In the genomic region with DNA sequence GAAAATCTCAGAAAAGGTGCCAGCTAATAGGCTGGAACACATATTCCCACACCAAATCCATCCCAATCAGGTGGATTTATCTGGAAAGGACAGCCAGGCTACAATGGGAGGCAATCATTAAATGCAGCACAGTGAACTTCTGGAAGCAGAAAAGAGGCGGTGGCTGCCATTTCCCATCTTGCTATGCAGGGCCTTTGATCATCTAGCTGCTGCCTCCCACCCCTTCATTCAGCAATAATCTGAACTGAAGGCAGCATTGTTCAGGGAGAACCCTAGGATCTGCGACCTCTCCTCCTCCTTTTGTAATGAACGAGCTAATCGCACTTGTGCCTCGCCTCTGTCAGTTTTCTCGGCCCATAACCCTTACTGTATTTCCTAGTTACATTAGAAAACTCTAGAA, we compare ENCODE assay signal across 26 mouse cellular contexts.
A peak's percentile ranks its signal among the peaks of the same experiment; 100 is the strongest.
DNase-seq lines count a peak whose midpoint lies in the region; ATAC-seq lines count a peak whose summit lies in the region.
"Had no signal": no experiment of that assay in that cellular context is flagged by ENCODE, and none has a peak within 500 bp of the region (broad histone marks: within the 10 kb centered on the region; RNA-seq: fewer than 3 reads in every experiment).

No protein-coding gene starts in this region.

- DNase-seq in embryo, embryonic 10 days (ENCODE audit: low spot score): peak; percentile 17
- DNase-seq in embryo, embryonic 9.5 days (ENCODE audit: extremely low spot score): no peak
- DNase-seq in midbrain, embryonic 11.5 days (ENCODE audit: low spot score, missing footprints): peak; percentile 71
- DNase-seq in midbrain, embryonic 10.5 days (ENCODE audit: low spot score): no peak
- DNase-seq in heart, postnatal 36 days: no peak
- no peak for DNase-seq in frontal cortex, postnatal 25 days (ENCODE audit: low spot score in 2 of 2)
- DNase-seq in adipocyte (ENCODE audit: low spot score): no peak
- DNase-seq: adrenal gland, postnatal 25 days; cerebellum, adult 18-20 months; cerebellum, postnatal 14 days; gastrocnemius, postnatal 25 days; heart, adult 11 months; kidney, adult 9 months; kidney, postnatal 10 days; liver, embryonic 13.5 days; lung, adult 18-20 months had no signal

- H3K4me1 ChIP-seq in midbrain, embryonic 11.5 days (ENCODE audit: control insufficient read depth, insufficient read depth, low read length): no peaks in the 10 kb centered on the region
- peaks cover 8% of the 10 kb centered on the region for H3K4me1 ChIP-seq in midbrain, embryonic 10.5 days
- H3K4me1 ChIP-seq in midbrain, embryonic 15.5 days: 0 out of 2 replicates have a peak, but pooled peaks cover 3% of the 10 kb centered on the region
- H3K4me1 ChIP-seq: heart, embryonic 10.5 days; heart, embryonic 15.5 days; limb, embryonic 10.5 days; limb, embryonic 15.5 days; liver, embryonic 13.5 days had no signal

- no peak overlapping the region for H3K4me2 ChIP-seq in midbrain, embryonic 11.5 days
- no peak overlapping the region for H3K4me2 ChIP-seq in midbrain, embryonic 15.5 days
- H3K4me2 ChIP-seq: heart, embryonic 15.5 days; hindbrain, embryonic 14.5 days; limb, embryonic 15.5 days; liver, embryonic 13.5 days had no signal

- H3K9me3 ChIP-seq in midbrain, embryonic 11.5 days (ENCODE audit: control insufficient read depth, low read length): no peaks in the 10 kb centered on the region
- no peaks in the 10 kb centered on the region for H3K9me3 ChIP-seq in midbrain, embryonic 10.5 days (replicated peaks)
- no peaks in the 10 kb centered on the region for H3K9me3 ChIP-seq in midbrain, embryonic 15.5 days
- H3K9me3 ChIP-seq: heart, embryonic 10.5 days; heart, embryonic 15.5 days; limb, embryonic 10.5 days; limb, embryonic 15.5 days; liver, embryonic 13.5 days had no signal

- H3K27me3 ChIP-seq in midbrain, embryonic 11.5 days (ENCODE audit: control insufficient read depth, insufficient read depth, low read length): no peaks in the 10 kb centered on the region
- H3K27me3 ChIP-seq in midbrain, embryonic 10.5 days (ENCODE audit: low read depth, poor library complexity, severe bottlenecking): no peaks in the 10 kb centered on the region
- no peaks in the 10 kb centered on the region for H3K27me3 ChIP-seq in midbrain, embryonic 15.5 days (replicated peaks)
- H3K27me3 ChIP-seq: CH12.LX; heart, embryonic 15.5 days; liver, embryonic 13.5 days had no signal

- ATAC-seq in midbrain, embryonic 11.5 days (ENCODE audit: low FRiP score): no peak
- ATAC-seq in midbrain, embryonic 15.5 days (replicated peaks): peak; percentile 65; the same call in 1 of the 2 replicates
- ATAC-seq: intestine, postnatal 0 days; lung, postnatal 0 days had no signal

- intact Hi-C loops in heart, postnatal 36 days (cut with DNase I): no loop called here

- H3K4me3 ChIP-seq in midbrain, embryonic 11.5 days (ENCODE audit: low read depth, low read length): no peak overlapping the region
- no peak overlapping the region for H3K4me3 ChIP-seq in midbrain, embryonic 10.5 days
- H3K4me3 ChIP-seq in midbrain, embryonic 15.5 days: no peak overlapping the region
- H3K4me3 ChIP-seq: heart, embryonic 10.5 days; heart, embryonic 15.5 days; limb, embryonic 10.5 days; limb, embryonic 15.5 days; liver, embryonic 13.5 days had no signal

- H3K36me3 ChIP-seq in midbrain, embryonic 11.5 days (ENCODE audit: control insufficient read depth, insufficient read depth, low read length): no peaks in the 10 kb centered on the region
- no peaks in the 10 kb centered on the region for H3K36me3 ChIP-seq in midbrain, embryonic 10.5 days
- no peaks in the 10 kb centered on the region for H3K36me3 ChIP-seq in midbrain, embryonic 15.5 days (replicated peaks)
- H3K36me3 ChIP-seq: heart, embryonic 10.5 days; heart, embryonic 15.5 days; limb, embryonic 10.5 days; limb, embryonic 15.5 days; liver, embryonic 13.5 days had no signal

- no peak overlapping the region for H3K9ac ChIP-seq in midbrain, embryonic 11.5 days (ENCODE audit: low read length)
- no peak overlapping the region for H3K9ac ChIP-seq in midbrain, embryonic 15.5 days
- H3K9ac ChIP-seq: heart, embryonic 15.5 days; hindbrain, embryonic 14.5 days; limb, embryonic 15.5 days; liver, embryonic 13.5 days had no signal

- WGBS in midbrain, embryonic 11.5 days: 26% methylated on average over 6 of the region's 6 CpGs
- WGBS in midbrain, embryonic 10.5 days: 44% methylated on average over 6 of the region's 6 CpGs
- 18% methylated on average over 6 of the region's 6 CpGs for WGBS in midbrain, embryonic 15.5 days

- no peak overlapping the region for H3K27ac ChIP-seq in midbrain, embryonic 11.5 days (ENCODE audit: low read depth, low read length)
- H3K27ac ChIP-seq in midbrain, embryonic 10.5 days (replicated peaks): no peak overlapping the region
- H3K27ac ChIP-seq in midbrain, embryonic 15.5 days: no peak overlapping the region
- H3K27ac ChIP-seq: heart, embryonic 10.5 days; heart, embryonic 15.5 days; hindbrain, embryonic 14.5 days; limb, embryonic 10.5 days; limb, embryonic 15.5 days; liver, embryonic 13.5 days; macrophage had no signal

Comparison
In these comparisons a context has a peak if more than half of its experiments do, and no peak if none do; other contexts are left out.
1. DNase-seq: peak in embryo, embryonic 10 days (single experiment) and midbrain, embryonic 11.5 days (single experiment); none in embryo, embryonic 9.5 days (single experiment), midbrain, embryonic 10.5 days (single experiment), heart, postnatal 36 days (0 of 2), frontal cortex, postnatal 25 days (0 of 2) and adipocyte (single experiment).